Mouse (Mus musculus) adrenal gland, postnatal 36 days (tissue): ENCODE results near the gene Rptor. TPM values are rescaled to one million over a fixed set of nuclear protein-coding genes. Genes with fewer than 3 reads are reported as not detected.
A peak's percentile ranks its signal among the peaks of the same experiment; 100 is the strongest.

Experiments
- DNase-seq, 2 experiments: peaks; one replicate each; pipeline ENCODE4 v3.0.0; 2021; ENCODE audit warnings: mixed read lengths in 1 of 2
- total RNA-seq, 2 experiments: library from RNA; stranded (reverse); gene quantifications; 2 replicates each; pipeline ENCODE4 v1.2.3; 2021

The Rptor gene
- total RNA-seq, 2 experiments from 2014 or later: 50.0 to 51.9 TPM

GRCm38 (mm10) chr11:119687966-119688365, 85.3 kb downstream of the Rptor start:
- peak; percentile 53 to 61 for DNase-seq

- no peak for DNase-seq
Measured at GRCm38 (mm10) chr11:119689936-119690335, 87.2 kb downstream of the Rptor start.

- no peak for DNase-seq
Measured at GRCm38 (mm10) chr11:119692196-119692910, 89.6 kb downstream of the Rptor start.

- DNase-seq: no peak
Measured at GRCm38 (mm10) chr11:119692911-119693261, 90.2 kb downstream of the Rptor start.

- no peak for DNase-seq
Measured at GRCm38 (mm10) chr11:119694146-119694860, 91.6 kb downstream of the Rptor start.

- no peak for DNase-seq
Measured at GRCm38 (mm10) chr11:119696401-119696800, 93.7 kb downstream of the Rptor start.

- DNase-seq: peak in 1 of 2 experiments; percentile 30
Measured at GRCm38 (mm10) chr11:119705381-119706066, 102.8 kb downstream of the Rptor start.

- DNase-seq: no peak
Measured at GRCm38 (mm10) chr11:119707259-119707658, 104.6 kb downstream of the Rptor start.

- no peak for DNase-seq
Measured at GRCm38 (mm10) chr11:119709239-119709638, 106.5 kb downstream of the Rptor start.

- no peak for DNase-seq
Measured at GRCm38 (mm10) chr11:119710338-119710737, 107.6 kb downstream of the Rptor start.

GRCm38 (mm10) chr11:119710822-119711221, 108.1 kb downstream of the Rptor start:
- no peak for DNase-seq

- no peak for DNase-seq
Measured at GRCm38 (mm10) chr11:119715437-119715836, 112.7 kb downstream of the Rptor start.

- DNase-seq: no peak
Measured at GRCm38 (mm10) chr11:119715841-119716596, 113.3 kb downstream of the Rptor start.

- DNase-seq: no peak
Measured at GRCm38 (mm10) chr11:119718115-119718514, 115.4 kb downstream of the Rptor start.

GRCm38 (mm10) chr11:119720101-119721048, 117.7 kb downstream of the Rptor start:
- peak; percentile 22 to 39 for DNase-seq

GRCm38 (mm10) chr11:119724709-119725108, 122.0 kb downstream of the Rptor start:
- no peak for DNase-seq

GRCm38 (mm10) chr11:119731382-119731781, 128.7 kb downstream of the Rptor start:
- DNase-seq: no peak

GRCm38 (mm10) chr11:119732362-119732761, 129.7 kb downstream of the Rptor start:
- no peak for DNase-seq

- no peak for DNase-seq
Measured at GRCm38 (mm10) chr11:119732961-119733656, 130.4 kb downstream of the Rptor start.

- no peak for DNase-seq
Measured at GRCm38 (mm10) chr11:119733657-119733990, 130.9 kb downstream of the Rptor start.

GRCm38 (mm10) chr11:119735152-119735551, 132.4 kb downstream of the Rptor start:
- DNase-seq: no peak
